Mouse (Mus musculus) kidney, postnatal 0 days (tissue): Measurements from ENCODE around the gene Efcab1. TPM values are rescaled to one million over a fixed set of nuclear protein-coding genes. Genes with fewer than 3 reads are reported as not detected.
"Not testable (repeated sequence)": the region's sequence is repeated elsewhere in the genome, so short reads cannot be mapped to it uniquely, and the experiment has no call there.

ENCODE experiments used
- ATAC-seq: fragments of 200-750 bp; cut with Nextera tagmentation; replicated peaks from 2 replicates; pipeline ENCODE4 v1.8.0; 2017; ENCODE audit warnings: low read depth, moderate number of reproducible peaks, moderate TSS enrichment, moderate library complexity; ENCODE audit not compliant: low FRiP score
- DNase-seq: peaks from one replicate; pipeline ENCODE4 v3.0.0-alpha.2; 2016; ENCODE audit warnings: low spot score
- H3K27ac ChIP-seq: fragments of 300-500 bp; sonication (generic); 2 replicates; pipeline ENCODE4 v1.5.1; 2014; ENCODE audit warnings: mild to moderate bottlenecking
- H3K27me3 ChIP-seq: fragments of 300-500 bp; sonication (generic); 2 replicates; pipeline ENCODE4 v1.6.1; 2014; ENCODE audit warnings: low read length, mixed read lengths; ENCODE audit not compliant: insufficient read depth
- H3K36me3 ChIP-seq: fragments of 300-500 bp; sonication (generic); 2 replicates; pipeline ENCODE4 v1.6.1; 2014; ENCODE audit warnings: low read length, mixed read lengths; ENCODE audit not compliant: insufficient read depth
- H3K4me1 ChIP-seq: fragments of 300-500 bp; sonication (generic); replicated peaks from 2 replicates; pipeline ENCODE4 v1.6.1; 2014; ENCODE audit warnings: antibody characterized with exemption, low read length, mixed read lengths; ENCODE audit not compliant: insufficient read depth
- H3K4me2 ChIP-seq: fragments of 300-500 bp; sonication (generic); 2 replicates; pipeline ENCODE4 v1.6.1; 2014; ENCODE audit warnings: mild to moderate bottlenecking, low read length, moderate library complexity, mixed read lengths
- H3K4me3 ChIP-seq: fragments of 300-500 bp; sonication (generic); replicated peaks from 2 replicates; pipeline ENCODE4 v1.5.1; 2014; ENCODE audit warnings: low read depth, low read length
- H3K9ac ChIP-seq: fragments of 300-500 bp; sonication (generic); 2 replicates; pipeline ENCODE4 v1.6.1; 2014; ENCODE audit warnings: low read depth, low read length
- H3K9me3 ChIP-seq: fragments of 300-500 bp; sonication (generic); replicated peaks from 2 replicates; pipeline ENCODE4 v1.6.1; 2016; ENCODE audit warnings: low read length, inconsistent platforms, mixed read lengths
- CTCF ChIP-seq: IDR thresholded peaks from 2 replicates; pipeline ENCODE4 v1.5.1; 2016; ENCODE audit warnings: antibody characterized with exemption, low read depth, mild to moderate bottlenecking, moderate library complexity
- WGBS: fragments of 180-500 bp; shearing (Covaris S2); extraction: QIAGEN DNeasy Blood & Tissue Kit; methylation state at CpG from one replicate; pipeline ENCODE4 v1.1.7; 2014; 5-methylcytosine and 5-hydroxymethylcytosine counted together
- polyA plus RNA-seq: library from polyadenylated mRNA; unstranded; fragments of >200 nt; fragmentation: Nextera tagmentation; extraction: Ambion mirVana; gene quantifications from 2 replicates; pipeline ENCODE4 v1.2.1, GENCODE M21; 2015

Gene Efcab1
- polyA plus RNA-seq, 1 experiment from 2014 or later: 3.0 TPM

GRCm38 (mm10) chr16:14943530-14943929 is 37.1 kb downstream of the Efcab1 start:
- WGBS: 76% methylated on average over 2 of the region's 2 CpGs
- Histone ChIP-seq H3K27me3 (no peaks in the 10 kb centered on the region), H3K9me3 (no peaks in the 10 kb centered on the region), H3K4me2 (no peak overlapping the region), H3K9ac (no peak overlapping the region), H3K27ac (no peak overlapping the region), H3K4me1 (no peaks in the 10 kb centered on the region), H3K36me3 (no peaks in the 10 kb centered on the region), H3K4me3 (no peak overlapping the region)
- no peak for DNase-seq
- no peak for TF ChIP-seq CTCF
- ATAC-seq: no peak

- not testable (repeated sequence) for H3K9ac ChIP-seq, H3K4me2 ChIP-seq, ATAC-seq, H3K36me3 ChIP-seq, H3K27ac ChIP-seq, DNase-seq, H3K9me3 ChIP-seq, H3K4me3 ChIP-seq, H3K27me3 ChIP-seq, H3K4me1 ChIP-seq
- 89% methylated on average over 2 of the region's 2 CpGs for WGBS
Observed at GRCm38 (mm10) chr16:14947561-14947960, 41.2 kb downstream of the Efcab1 start.

GRCm38 (mm10) chr16:14951894-14952293 is 45.5 kb downstream of the Efcab1 start:
- no peak overlapping the region for H3K4me3 ChIP-seq
- H3K9me3 ChIP-seq: no peaks in the 10 kb centered on the region
- no peak for TF ChIP-seq CTCF
- H3K36me3 ChIP-seq: no peaks in the 10 kb centered on the region
- no peaks in the 10 kb centered on the region for H3K27me3 ChIP-seq
- H3K4me1 ChIP-seq: no peaks in the 10 kb centered on the region
- WGBS: 54% methylated on average over 2 of the region's 2 CpGs
- H3K27ac ChIP-seq: no peak overlapping the region
- no peak for ATAC-seq
- H3K4me2 ChIP-seq: no peak overlapping the region
- peak; percentile 30 for DNase-seq
- H3K9ac ChIP-seq: no peak overlapping the region

GRCm38 (mm10) chr16:14959743-14960142 is 53.3 kb downstream of the Efcab1 start:
- no peak overlapping the region for H3K27ac ChIP-seq
- H3K4me1 ChIP-seq: no peaks in the 10 kb centered on the region
- no peaks in the 10 kb centered on the region for H3K27me3 ChIP-seq
- DNase-seq (no peak), ATAC-seq (no peak)
- no peak overlapping the region for H3K4me3 ChIP-seq
- H3K36me3 ChIP-seq: no peaks in the 10 kb centered on the region
- no peak overlapping the region for H3K9ac ChIP-seq
- 94% methylated on average over 8 of the region's 8 CpGs for whole genome bisulfite sequencing
- TF ChIP-seq CTCF: no peak
- no peaks in the 10 kb centered on the region for H3K9me3 ChIP-seq
- no peak overlapping the region for H3K4me2 ChIP-seq

GRCm38 (mm10) chr16:14973696-14974095 is 67.3 kb downstream of the Efcab1 start:
- Histone ChIP-seq H3K36me3 (no peaks in the 10 kb centered on the region), H3K27ac (no peak overlapping the region), H3K4me3 (no peak overlapping the region), H3K9me3 (no peaks in the 10 kb centered on the region), H3K9ac (no peak overlapping the region), H3K4me2 (no peak overlapping the region), H3K4me1 (no peaks in the 10 kb centered on the region), H3K27me3 (no peaks in the 10 kb centered on the region)
- TF ChIP-seq CTCF: no peak
- no peak for ATAC-seq
- DNase-seq: peak; percentile 73
- 24% methylated on average over 1 of the region's 1 CpGs for WGBS

GRCm38 (mm10) chr16:14979228-14979627 is 72.8 kb downstream of the Efcab1 start:
- no peaks in the 10 kb centered on the region for H3K27me3 ChIP-seq
- H3K4me3 ChIP-seq: no peak overlapping the region
- H3K36me3 ChIP-seq: no peaks in the 10 kb centered on the region
- H3K9ac ChIP-seq: no peak overlapping the region
- DNase-seq: peak; percentile 72
- H3K27ac ChIP-seq: no peak overlapping the region
- no peaks in the 10 kb centered on the region for H3K9me3 ChIP-seq
- no peak for ATAC-seq
- H3K4me1 ChIP-seq: no peaks in the 10 kb centered on the region
- no peak for TF ChIP-seq CTCF
- H3K4me2 ChIP-seq: no peak overlapping the region
- 81% methylated on average over 2 of the region's 2 CpGs for WGBS

GRCm38 (mm10) chr16:14989614-14990268 is 83.3 kb downstream of the Efcab1 start:
- WGBS: 67% methylated on average over 6 of the region's 6 CpGs
- no peaks in the 10 kb centered on the region for H3K36me3 ChIP-seq

More at GRCm38 (mm10) chr16:14989614-14990268, 83.3 kb downstream of the Efcab1 start:
- Histone ChIP-seq H3K9ac (no peak overlapping the region), H3K9me3 (no peaks in the 10 kb centered on the region), H3K4me2 (no peak overlapping the region), H3K4me1 (no peaks in the 10 kb centered on the region), H3K27me3 (no peaks in the 10 kb centered on the region), H3K27ac (no peak overlapping the region), H3K4me3 (no peak overlapping the region)
- no peak for TF ChIP-seq CTCF
- no peak for ATAC-seq
- DNase-seq: peak; percentile 52
